Mouse (Mus musculus): ENCODE measurements around the gene Evc. TPM values are rescaled to one million over a fixed set of nuclear protein-coding genes. Genes with fewer than 3 reads are reported as not detected.

Evc gene
- polyA plus RNA-seq, 1 experiment from 2014 or later, result 4.0 TPM

GRCm38 (mm10) chr5:37242360-37243168 is 94.1 kb downstream of the Evc start:
- Histone ChIP-seq H3K27me3 (ENCODE audit: control insufficient read depth, insufficient read depth, low read length) (peaks cover 8% of the 10 kb centered on the region; the same call in 1 of the 2 replicates), H3K9ac (replicated peaks; ENCODE audit: low read length) (peak overlapping the region; percentile 83), H3K4me2 (ENCODE audit: low read length) (peak overlapping the region; percentile 91), H3K4me3 (replicated peaks; ENCODE audit: low read depth, low read length) (peak overlapping the region; percentile 69), H3K27ac (replicated peaks; ENCODE audit: low read depth, low read length) (peak overlapping the region; percentile 75), H3K4me1 (ENCODE audit: control insufficient read depth, insufficient read depth, low read length) (peaks cover 28% of the 10 kb centered on the region), H3K9me3 (ENCODE audit: control insufficient read depth, low read length) (no peaks in the 10 kb centered on the region), H3K36me3 (ENCODE audit: control insufficient read depth, insufficient read depth, low read length) (no peaks in the 10 kb centered on the region)
- ATAC-seq (ENCODE audit: low FRiP score, low TSS enrichment) (no peak), DNase-seq (no peak)
- 7% methylated on average over 44 of the region's 44 CpGs for WGBS

GRCm38 (mm10) chr5:37241651-37242151 is 95.0 kb downstream of the Evc start, which contains the start of gene Crmp1:
Gene Crmp1, plus strand, starts transcription at chr5:37241940.
- ATAC-seq (ENCODE audit: low FRiP score, low TSS enrichment), result peak; percentile 79
- Histone ChIP-seq H3K4me1 (ENCODE audit: control insufficient read depth, insufficient read depth, low read length) (peaks cover 24% of the 10 kb centered on the region), H3K36me3 (ENCODE audit: control insufficient read depth, insufficient read depth, low read length) (no peaks in the 10 kb centered on the region), H3K9me3 (ENCODE audit: control insufficient read depth, low read length) (no peaks in the 10 kb centered on the region), H3K27me3 (ENCODE audit: control insufficient read depth, insufficient read depth, low read length) (peaks cover 8% of the 10 kb centered on the region; the same call in 1 of the 2 replicates), H3K4me2 (ENCODE audit: low read length) (peak within 1 kb of the TSS; percentile 91), H3K27ac (replicated peaks; ENCODE audit: low read depth, low read length) (peak within 1 kb of the TSS; percentile 75), H3K9ac (replicated peaks; ENCODE audit: low read length) (peak within 1 kb of the TSS; percentile 83), H3K4me3 (replicated peaks; ENCODE audit: low read depth, low read length) (peak within 1 kb of the TSS; percentile 69)
- peak; percentile 94 for DNase-seq
- WGBS, result under 1% methylated on average over 56 of the region's 56 CpGs

- Histone ChIP-seq H3K4me3 (replicated peaks; ENCODE audit: low read depth, low read length) (peak overlapping the region; percentile 69), H3K4me2 (ENCODE audit: low read length) (peak overlapping the region; percentile 91), H3K9me3 (ENCODE audit: control insufficient read depth, low read length) (no peaks in the 10 kb centered on the region), H3K27ac (replicated peaks; ENCODE audit: low read depth, low read length) (peak overlapping the region; percentile 75), H3K36me3 (ENCODE audit: control insufficient read depth, insufficient read depth, low read length) (no peaks in the 10 kb centered on the region), H3K27me3 (ENCODE audit: control insufficient read depth, insufficient read depth, low read length) (peaks cover 8% of the 10 kb centered on the region), H3K9ac (replicated peaks; ENCODE audit: low read length) (peak overlapping the region; percentile 83), H3K4me1 (ENCODE audit: control insufficient read depth, insufficient read depth, low read length) (peaks cover 24% of the 10 kb centered on the region)
- WGBS, result 7% methylated on average over 9 of the region's 9 CpGs
- ATAC-seq (ENCODE audit: low FRiP score, low TSS enrichment) (0 out of 2 replicates have a peak, but pooled peaks have one; percentile 0), DNase-seq (no peak)
Observed at GRCm38 (mm10) chr5:37241224-37241623, 95.5 kb downstream of the Evc start.

GRCm38 (mm10) chr5:37240550-37240949 is 96.1 kb downstream of the Evc start:
- H3K27ac ChIP-seq (replicated peaks; ENCODE audit: low read depth, low read length), result no peak overlapping the region
- no peaks in the 10 kb centered on the region for H3K9me3 ChIP-seq (ENCODE audit: control insufficient read depth, low read length)
- 7% methylated on average over 5 of the region's 5 CpGs for WGBS
- H3K4me3 ChIP-seq (replicated peaks; ENCODE audit: low read depth, low read length), result no peak overlapping the region
- peaks cover 8% of the 10 kb centered on the region for H3K27me3 ChIP-seq (ENCODE audit: control insufficient read depth, insufficient read depth, low read length)
- H3K36me3 ChIP-seq (ENCODE audit: control insufficient read depth, insufficient read depth, low read length), result no peaks in the 10 kb centered on the region
- H3K9ac ChIP-seq (replicated peaks; ENCODE audit: low read length), result no peak overlapping the region
- ATAC-seq (ENCODE audit: low FRiP score, low TSS enrichment) (no peak), DNase-seq (no peak)
- peaks cover 24% of the 10 kb centered on the region for H3K4me1 ChIP-seq (ENCODE audit: control insufficient read depth, insufficient read depth, low read length)
- H3K4me2 ChIP-seq (ENCODE audit: low read length), result no peak overlapping the region

Other genes with a start within 250 kb of the Evc start
- 906 and 957 TPM in 2 replicates for gene Crmp1, start 95.0 kb downstream of the Evc start, polyA plus RNA-seq (2014; fragmentation: Nextera tagmentation; extraction: Ambion mirVana)
- 5.5 and 6.0 TPM in 2 replicates for gene Evc2, start 1.6 kb upstream of the Evc start, polyA plus RNA-seq (2014; fragmentation: Nextera tagmentation; extraction: Ambion mirVana)

Measured in midbrain, embryonic 14.5 days (tissue).